Mouse (Mus musculus) megakaryocyte-erythroid progenitor cell, adult 5-6 weeks (primary cell): ENCODE data around the gene Syk. TPM values are rescaled to one million over a fixed set of nuclear protein-coding genes. Genes with fewer than 3 reads are reported as not detected.

Source experiments
- ATAC-seq: replicated peaks from 2 replicates; pipeline ENCODE4 v1.8.0; 2016; ENCODE audit warnings: mild to moderate bottlenecking, inconsistent platforms; ENCODE audit not compliant: severe bottlenecking, poor library complexity, low FRiP score, low TSS enrichment
- total RNA-seq, 2 experiments: library from RNA; stranded (forward) in 1 of 2; stranded (reverse) in 1 of 2; fragments of 200-1000, 215-1000 nt in 1 of 2; fragments of >200 nt in 1 of 2; fragmentation: Nextera tagmentation in 1 of 2; gene quantifications; 2 replicates each; pipeline ENCODE4 v1.2.3; 2014 to 2017

The Syk gene
- total RNA-seq, 2 experiments from 2014 or later = 25.6 to 34.0 TPM

GRCm38 (mm10) chr13:52635484-52635883 is 52.5 kb downstream of the Syk start:
- no peak for ATAC-seq

GRCm38 (mm10) chr13:52636176-52636748 is 53.3 kb downstream of the Syk start:
- no peak for ATAC-seq

- ATAC-seq = no peak
Observed at GRCm38 (mm10) chr13:52646566-52646965, 63.6 kb downstream of the Syk start.

GRCm38 (mm10) chr13:52647996-52648712 is 65.2 kb downstream of the Syk start:
- no peak for ATAC-seq

GRCm38 (mm10) chr13:52649791-52650418 is 66.9 kb downstream of the Syk start:
- no peak for ATAC-seq

- no peak for ATAC-seq
Observed at GRCm38 (mm10) chr13:52651383-52652252, 68.6 kb downstream of the Syk start.

- ATAC-seq = no peak
Observed at GRCm38 (mm10) chr13:52652253-52652628, 69.3 kb downstream of the Syk start.

GRCm38 (mm10) chr13:52654081-52654829 is 71.3 kb downstream of the Syk start:
- ATAC-seq = no peak

- no peak for ATAC-seq
Observed at GRCm38 (mm10) chr13:52654830-52655308, 71.9 kb downstream of the Syk start.

GRCm38 (mm10) chr13:52657966-52658365 is 75.0 kb downstream of the Syk start:
- ATAC-seq = no peak

- peak; percentile 62; the same call in 1 of the 2 replicates for ATAC-seq
Observed at GRCm38 (mm10) chr13:52658477-52658876, 75.5 kb downstream of the Syk start.

GRCm38 (mm10) chr13:52659171-52659665 is 76.2 kb downstream of the Syk start:
- ATAC-seq = no peak

GRCm38 (mm10) chr13:52669889-52670288 is 86.9 kb downstream of the Syk start:
- no peak for ATAC-seq

GRCm38 (mm10) chr13:52673272-52673671 is 90.3 kb downstream of the Syk start:
- ATAC-seq = no peak

GRCm38 (mm10) chr13:52673856-52674255 is 90.9 kb downstream of the Syk start:
- ATAC-seq = no peak

GRCm38 (mm10) chr13:52674839-52675238 is 91.9 kb downstream of the Syk start:
- ATAC-seq = peak; percentile 73

GRCm38 (mm10) chr13:52675526-52676294 is 92.7 kb downstream of the Syk start:
- no peak for ATAC-seq
